Mouse (Mus musculus): ENCODE data around the gene Mob1b. TPM values are rescaled to one million over a fixed set of nuclear protein-coding genes. Genes with fewer than 3 reads are reported as not detected.

The Mob1b gene
- polyA plus RNA-seq (2012; ENCODE audit: insufficient read depth, insufficient read length, low replicate concordance, missing spikeins) = not detected in 2 replicates

- peaks cover 8% of the 10 kb centered on the region for H3K4me1 ChIP-seq (ENCODE audit: control insufficient read depth, insufficient read depth, low read length)
- under 1% methylated on average over 54 of the region's 54 CpGs for whole genome bisulfite sequencing
- peak within 1 kb of the TSS; percentile 97 for H3K27ac ChIP-seq (ENCODE audit: insufficient read depth, low read depth, low read length)
- H3K4me3 ChIP-seq (ENCODE audit: insufficient read depth, low read depth, low read length) = peak within 1 kb of the TSS; percentile 69
- TF ChIP-seq POLR2A (IDR thresholded peaks at IDR 0.05; ENCODE audit: insufficient read depth, low read depth, low read length) (peak; percentile 89), CTCF (IDR thresholded peaks at IDR 0.05; ENCODE audit: insufficient read depth, low read depth, low read length) (no peak)
Measured at GRCm38 (mm10) chr5:88720116-88721002, at the start of gene Mob1b. Mob1b (plus strand) TSS chr5:88720855.

GRCm38 (mm10) chr5:88674703-88675442 lies 45.8 kb upstream of the Mob1b start:
- H3K4me1 ChIP-seq (ENCODE audit: control insufficient read depth, insufficient read depth, low read length) = peaks cover 6% of the 10 kb centered on the region
- TF ChIP-seq POLR2A (IDR thresholded peaks at IDR 0.05; ENCODE audit: insufficient read depth, low read depth, low read length) (no peak), CTCF (IDR thresholded peaks at IDR 0.05; ENCODE audit: insufficient read depth, low read depth, low read length) (no peak)
- H3K27ac ChIP-seq (ENCODE audit: insufficient read depth, low read depth, low read length) = 0 out of 2 replicates have a peak overlapping the region, but pooled peaks have one; percentile 34
- WGBS = 1% methylated on average over 47 of the region's 47 CpGs
- H3K4me3 ChIP-seq (ENCODE audit: insufficient read depth, low read depth, low read length) = peak overlapping the region; percentile 87

- H3K4me3 ChIP-seq (ENCODE audit: insufficient read depth, low read depth, low read length) = peak within 1 kb of the TSS; percentile 87
- TF ChIP-seq CTCF (IDR thresholded peaks at IDR 0.05; ENCODE audit: insufficient read depth, low read depth, low read length) (no peak), POLR2A (IDR thresholded peaks at IDR 0.05; ENCODE audit: insufficient read depth, low read depth, low read length) (peak; percentile 72)
- peaks cover 6% of the 10 kb centered on the region for H3K4me1 ChIP-seq (ENCODE audit: control insufficient read depth, insufficient read depth, low read length)
- peak within 1 kb of the TSS; percentile 78 for H3K27ac ChIP-seq (ENCODE audit: insufficient read depth, low read depth, low read length)
- WGBS = under 1% methylated on average over 124 of the region's 127 CpGs
Measured at GRCm38 (mm10) chr5:88675443-88676387, 44.9 kb upstream of the Mob1b start, which contains the start of gene Grsf1. Grsf1 (minus strand) TSS chr5:88676171.

- no peak overlapping the region for H3K27ac ChIP-seq (ENCODE audit: insufficient read depth, low read depth, low read length)
- TF ChIP-seq POLR2A (IDR thresholded peaks at IDR 0.05; ENCODE audit: insufficient read depth, low read depth, low read length) (no peak), CTCF (IDR thresholded peaks at IDR 0.05; ENCODE audit: insufficient read depth, low read depth, low read length) (no peak)
- 64% methylated on average over 7 of the region's 7 CpGs for WGBS
- H3K4me1 ChIP-seq (ENCODE audit: control insufficient read depth, insufficient read depth, low read length) = no peaks in the 10 kb centered on the region
- H3K4me3 ChIP-seq (ENCODE audit: insufficient read depth, low read depth, low read length) = no peak overlapping the region
Measured at GRCm38 (mm10) chr5:88678929-88679328, 41.7 kb upstream of the Mob1b start.

- Histone ChIP-seq H3K4me1 (ENCODE audit: control insufficient read depth, insufficient read depth, low read length) (no peaks in the 10 kb centered on the region), H3K4me3 (ENCODE audit: insufficient read depth, low read depth, low read length) (no peak overlapping the region), H3K27ac (ENCODE audit: insufficient read depth, low read depth, low read length) (no peak overlapping the region)
- 15% methylated on average over 6 of the region's 6 CpGs for WGBS
- TF ChIP-seq CTCF (IDR thresholded peaks at IDR 0.05; ENCODE audit: insufficient read depth, low read depth, low read length) = no peak
- no peak for TF ChIP-seq POLR2A (IDR thresholded peaks at IDR 0.05; ENCODE audit: insufficient read depth, low read depth, low read length)
Measured at GRCm38 (mm10) chr5:88679341-88679740, 41.3 kb upstream of the Mob1b start.

GRCm38 (mm10) chr5:88680567-88680966 lies 40.1 kb upstream of the Mob1b start:
- TF ChIP-seq POLR2A (IDR thresholded peaks at IDR 0.05; ENCODE audit: insufficient read depth, low read depth, low read length) = no peak
- TF ChIP-seq CTCF (IDR thresholded peaks at IDR 0.05; ENCODE audit: insufficient read depth, low read depth, low read length) = no peak
- Histone ChIP-seq H3K4me3 (ENCODE audit: insufficient read depth, low read depth, low read length) (no peak overlapping the region), H3K4me1 (ENCODE audit: control insufficient read depth, insufficient read depth, low read length) (no peaks in the 10 kb centered on the region), H3K27ac (ENCODE audit: insufficient read depth, low read depth, low read length) (no peak overlapping the region)
- 91% methylated on average over 6 of the region's 6 CpGs for WGBS

- 91% methylated on average over 9 of the region's 9 CpGs for WGBS
- TF ChIP-seq CTCF (IDR thresholded peaks at IDR 0.05; ENCODE audit: insufficient read depth, low read depth, low read length) = no peak
- H3K4me1 ChIP-seq (ENCODE audit: control insufficient read depth, insufficient read depth, low read length) = no peaks in the 10 kb centered on the region
Measured at GRCm38 (mm10) chr5:88683706-88684105, 36.9 kb upstream of the Mob1b start.

GRCm38 (mm10) chr5:88684226-88684625 lies 36.4 kb upstream of the Mob1b start:
- Histone ChIP-seq H3K27ac (ENCODE audit: insufficient read depth, low read depth, low read length) (no peak overlapping the region), H3K4me3 (ENCODE audit: insufficient read depth, low read depth, low read length) (no peak overlapping the region), H3K4me1 (ENCODE audit: control insufficient read depth, insufficient read depth, low read length) (no peaks in the 10 kb centered on the region)
- TF ChIP-seq CTCF (IDR thresholded peaks at IDR 0.05; ENCODE audit: insufficient read depth, low read depth, low read length) = no peak
- 51% methylated on average over 3 of the region's 3 CpGs for WGBS

More at GRCm38 (mm10) chr5:88683706-88684105, 36.9 kb upstream of the Mob1b start:
- no peak overlapping the region for H3K4me3 ChIP-seq (ENCODE audit: insufficient read depth, low read depth, low read length)
- no peak overlapping the region for H3K27ac ChIP-seq (ENCODE audit: insufficient read depth, low read depth, low read length)

Data from olfactory bulb, adult 2 months (tissue).